Mouse (Mus musculus) CH12.LX (cell line): Measurements from ENCODE around the gene Fgfr2. TPM values are rescaled to one million over a fixed set of nuclear protein-coding genes. Genes with fewer than 3 reads are reported as not detected.

ENCODE experiments used
- DNase-seq: peaks from one replicate; pipeline ENCODE4 v3.0.0-alpha.2; 2013; ENCODE audit errors: extremely low read depth
- H3K27ac ChIP-seq: 2 replicates; pipeline ENCODE4 v1.5.1; 2012; ENCODE audit warnings: low read depth, mild to moderate bottlenecking, control low read depth, moderate library complexity; ENCODE audit not compliant: insufficient read depth
- H3K27me3 ChIP-seq: replicated peaks from 2 replicates; pipeline ENCODE3; 2012; ENCODE audit warnings: inconsistent platforms
- H3K36me3 ChIP-seq, 2 experiments: replicated peaks in 1 of 2; 2 replicates each; pipeline versions ENCODE3 to v1.6.1; 2012; ENCODE audit warnings: inconsistent platforms in 1 of 2, low read length in 1 of 2, mild to moderate bottlenecking in 1 of 2, mixed read lengths in 1 of 2, moderate library complexity in 1 of 2; ENCODE audit not compliant: control insufficient read depth in 1 of 2, insufficient read depth in 1 of 2
- H3K4me1 ChIP-seq, 2 experiments: 2 replicates each; pipeline ENCODE4 v1.6.1; 2012; ENCODE audit warnings: inconsistent platforms in 1 of 2, moderate library complexity in 1 of 2; ENCODE audit not compliant: insufficient read depth in 2 of 2, control insufficient read depth in 1 of 2
- H3K4me2 ChIP-seq: 2 replicates; pipeline ENCODE4 v1.6.1; 2012; ENCODE audit warnings: low read depth, mild to moderate bottlenecking, control low read depth; ENCODE audit not compliant: poor library complexity, insufficient read depth, severe bottlenecking
- H3K4me3 ChIP-seq, 3 experiments: fragments of 150-350 bp in 1 of 3; sonication (generic) in 1 of 3; replicated peaks in 1 of 3; 2 replicates each; pipeline versions ENCODE3 to v1.5.1; 2011 to 2012; ENCODE audit warnings: low read depth in 2 of 3, low read length in 2 of 3, mild to moderate bottlenecking in 2 of 3, moderate library complexity in 2 of 3, control low read depth in 1 of 3, improper control_type of control experiment in 1 of 3, inconsistent platforms in 1 of 3, mixed read lengths in 1 of 3; ENCODE audit not compliant: poor library complexity in 1 of 3
- H3K79me2 ChIP-seq: replicated peaks from 2 replicates; pipeline ENCODE4 v1.6.1; 2012; ENCODE audit warnings: mild to moderate bottlenecking, moderate library complexity; ENCODE audit not compliant: control insufficient read depth, poor library complexity, insufficient read depth, severe bottlenecking; ENCODE audit errors: extremely low read depth
- H3K9ac ChIP-seq: 2 replicates; pipeline ENCODE4 v1.6.1; 2012; ENCODE audit warnings: low read depth, mild to moderate bottlenecking, control low read depth, moderate library complexity; ENCODE audit not compliant: insufficient read depth
- H3K9me3 ChIP-seq: replicated peaks from 2 replicates; pipeline ENCODE3; 2012; ENCODE audit warnings: low read length, inconsistent platforms, mixed read lengths
- CHD2 ChIP-seq: IDR thresholded peaks from 2 replicates; pipeline ENCODE4 v1.6.1; 2011; ENCODE audit warnings: low read length, improper control_type of control experiment
- E2F4 ChIP-seq: IDR thresholded peaks from 2 replicates; pipeline ENCODE4 v1.6.1; 2011; ENCODE audit warnings: low read depth, low read length, improper control_type of control experiment; ENCODE audit not compliant: insufficient replicate concordance
- ELF1 ChIP-seq: IDR thresholded peaks from 2 replicates; pipeline ENCODE4 v1.6.1; 2014; ENCODE audit warnings: low read depth, mild to moderate bottlenecking, inconsistent platforms, low read length, improper control_type of control experiment
- GABPA ChIP-seq: IDR thresholded peaks from 2 replicates; pipeline ENCODE4 v1.6.1; 2012; ENCODE audit warnings: low read depth, low read length, improper control_type of control experiment, inconsistent platforms; ENCODE audit not compliant: insufficient replicate concordance
- IRF4 ChIP-seq: IDR thresholded peaks from 2 replicates; pipeline ENCODE4 v1.6.1; 2014; ENCODE audit warnings: low read depth, mild to moderate bottlenecking, inconsistent platforms, low read length, improper control_type of control experiment
- MAFK ChIP-seq: IDR thresholded peaks from 2 replicates; pipeline ENCODE4 v1.6.1; 2011; ENCODE audit warnings: low read length, improper control_type of control experiment; ENCODE audit not compliant: insufficient replicate concordance
- MYC ChIP-seq: IDR thresholded peaks from 2 replicates; pipeline ENCODE4 v1.6.1; 2011; ENCODE audit warnings: low read depth, mild to moderate bottlenecking, improper control_type of control experiment, low read length
- NELFE ChIP-seq: IDR thresholded peaks from 2 replicates; pipeline ENCODE4 v1.6.1; 2011; ENCODE audit warnings: low read depth, low read length, improper control_type of control experiment
- PAX5 ChIP-seq: IDR thresholded peaks from 2 replicates; pipeline ENCODE4 v1.6.1; 2012; ENCODE audit warnings: low read length, inconsistent platforms, mixed read lengths
- USF1 ChIP-seq: IDR thresholded peaks from 2 replicates; pipeline ENCODE4 v1.6.1; 2014; ENCODE audit warnings: low read depth, mild to moderate bottlenecking, inconsistent platforms, low read length, improper control_type of control experiment
- ZMIZ1 ChIP-seq: IDR thresholded peaks from 2 replicates; pipeline ENCODE4 v1.6.1; 2012; ENCODE audit warnings: low read depth, mild to moderate bottlenecking, inconsistent platforms, low read length, improper control_type of control experiment
- ZNF384 ChIP-seq: IDR thresholded peaks from 2 replicates; pipeline ENCODE4 v1.6.1; 2012; ENCODE audit warnings: low read depth, low read length, improper control_type of control experiment, inconsistent platforms
- dilution Hi-C: fragments of 300-500 bp; cut with MboI; formaldehyde crosslinking; loops from 2 replicates; pipeline ENCODE4 v1.14.3; 2020; ENCODE audit warnings: low sequenced_read_pairs; ENCODE audit not compliant: extremely low pct_unique_long_range_greater_than_20kb, extremely low pct_ligation_motif_present
- in situ Hi-C: fragments of 300-500 bp; cut with MboI; formaldehyde crosslinking; loops from 3 replicates; pipeline ENCODE4 v1.14.3; 2019; ENCODE audit warnings: low sequenced_read_pairs, low pct_ligation_motif_present, low pct_unique_long_range_greater_than_20kb, mixed read lengths
- polyA plus RNA-seq: library from polyadenylated mRNA; unstranded; fragments of >175 nt; gene quantifications from 2 replicates; pipeline ENCODE4 v1.2.1, GENCODE M21; 2012; ENCODE audit warnings: low read depth; ENCODE audit not compliant: insufficient read length
- total RNA-seq, 2 experiments: library from RNA; depleted of rRNA; stranded (reverse); fragments of 300-350 nt in 1 of 2; fragments of >200 nt in 1 of 2; gene quantifications; 2 replicates each; pipeline ENCODE4 v1.2.3; 2012 to 2014

The Fgfr2 gene
- total and polyA plus RNA-seq, 3 experiments: not detected

GRCm38 (mm10) chr7:131970255-131970654 lies 1152.9 kb downstream of the Fgfr2 start:
- Histone ChIP-seq H3K4me3 (no peak overlapping the region), H3K4me2 (no peak overlapping the region), H3K4me1 (no peaks in the 10 kb centered on the region), H3K27me3 (peaks cover 70% of the 10 kb centered on the region), H3K36me3 (no peaks in the 10 kb centered on the region), H3K9ac (no peak overlapping the region), H3K9me3 (peaks cover 4% of the 10 kb centered on the region), H3K27ac (no peak overlapping the region), H3K79me2 (no peaks in the 10 kb centered on the region)
- dilution Hi-C loops: no loop called here
- no peak for DNase-seq
- no peak for TF ChIP-seq MAFK
- TF ChIP-seq CHD2: no peak
- no peak for TF ChIP-seq USF1
- no peak for TF ChIP-seq ZMIZ1
- no peak for TF ChIP-seq IRF4
- in situ Hi-C loops: no loop called here

- Histone ChIP-seq H3K4me3 (no peak overlapping the region), H3K4me1 (no peaks in the 10 kb centered on the region), H3K9ac (no peak overlapping the region), H3K36me3 (no peaks in the 10 kb centered on the region), H3K27ac (no peak overlapping the region), H3K4me2 (no peak overlapping the region), H3K27me3 (peaks cover 52% of the 10 kb centered on the region)
- no peak for DNase-seq
- in situ Hi-C loops (no loop called here), dilution Hi-C loops (no loop called here)
- no peak for TF ChIP-seq PAX5
- TF ChIP-seq NELFE: no peak
- no peak for TF ChIP-seq E2F4
- TF ChIP-seq GABPA: no peak
- no peak for TF ChIP-seq ZNF384
- no peak for TF ChIP-seq ZMIZ1
- TF ChIP-seq, all 38 proteins: peak for 0
- H3K9me3 ChIP-seq: peaks cover 4% of the 10 kb centered on the region
- no peaks in the 10 kb centered on the region for H3K79me2 ChIP-seq
These were observed 1156.1 kb downstream of the Fgfr2 start for GRCm38 (mm10) chr7:131966916-131967494.

GRCm38 (mm10) chr7:131966023-131966915 lies 1156.9 kb downstream of the Fgfr2 start, which contains the start of gene Gpr26:
Gene Gpr26 (plus strand): TSS chr7:131966460.
- peaks cover 44% of the 10 kb centered on the region for H3K27me3 ChIP-seq
- H3K27ac ChIP-seq: no peak within 1 kb of the TSS
- no peak within 1 kb of the TSS for H3K4me2 ChIP-seq
- no peak for DNase-seq
- no peaks in the 10 kb centered on the region for H3K79me2 ChIP-seq
- dilution Hi-C loops: no loop called here
- in situ Hi-C loops: no loop called here
- no peak within 1 kb of the TSS for H3K9ac ChIP-seq
- TF ChIP-seq MYC (no peak), ELF1 (no peak)
- no peak within 1 kb of the TSS for H3K4me3 ChIP-seq
- H3K36me3 ChIP-seq: no peaks in the 10 kb centered on the region
- peaks cover 4% of the 10 kb centered on the region for H3K9me3 ChIP-seq
- no peaks in the 10 kb centered on the region for H3K4me1 ChIP-seq
